Mouse (Mus musculus): ENCODE data around the gene Tmem212.

GRCm38 (mm10) chr3:27862821-27863740 is 33.1 kb downstream of the Tmem212 start:
- TF ChIP-seq EP300 (optimal IDR thresholded peaks at IDR 0.05) (no peak), CTCF (IDR thresholded peaks at IDR 0.05; ENCODE audit: low read depth) (peak; percentile 66)
